Mouse (Mus musculus): Measurements from ENCODE around the gene Tdp2.
"Not testable (repeated sequence)": the region's sequence is repeated elsewhere in the genome, so short reads cannot be mapped to it uniquely, and the experiment has no call there.

The Tdp2 gene

GRCm38 (mm10) chr13:24824647-24825046 lies 6.8 kb upstream of the Tdp2 start:
- peak; percentile 56 for DNase-seq (ENCODE audit: low read depth, low spot score)

GRCm38 (mm10) chr13:24825587-24825986 lies 5.9 kb upstream of the Tdp2 start:
- no peak for DNase-seq (ENCODE audit: low read depth, low spot score)

GRCm38 (mm10) chr13:24826116-24826515 lies 5.4 kb upstream of the Tdp2 start:
- no peak for DNase-seq (ENCODE audit: low read depth, low spot score)

GRCm38 (mm10) chr13:24830756-24831352 lies 625 bp upstream of the Tdp2 start:
- DNase-seq (ENCODE audit: low read depth, low spot score), result no peak

GRCm38 (mm10) chr13:24832131-24832810 lies 792 bp downstream of the Tdp2 start:
- DNase-seq (ENCODE audit: low read depth, low spot score), result no peak

- no peak for DNase-seq (ENCODE audit: low read depth, low spot score)
These were observed 1.3 kb downstream of the Tdp2 start for GRCm38 (mm10) chr13:24832811-24833155.

GRCm38 (mm10) chr13:24837765-24838164 lies 6.3 kb downstream of the Tdp2 start:
- DNase-seq (ENCODE audit: low read depth, low spot score), result not testable (repeated sequence)

- DNase-seq (ENCODE audit: low read depth, low spot score), result no peak
These were observed 8.4 kb downstream of the Tdp2 start for GRCm38 (mm10) chr13:24839831-24840230.

GRCm38 (mm10) chr13:24841702-24842101 lies 10.2 kb downstream of the Tdp2 start:
- no peak for DNase-seq (ENCODE audit: low read depth, low spot score)

GRCm38 (mm10) chr13:24844983-24845955 lies 13.8 kb downstream of the Tdp2 start, which contains the start of gene D130043K22Rik:
TSS of gene D130043K22Rik (plus strand) at chr13:24845135.
- no peak for DNase-seq (ENCODE audit: low read depth, low spot score)

GRCm38 (mm10) chr13:24849318-24849717 lies 17.8 kb downstream of the Tdp2 start:
- no peak for DNase-seq (ENCODE audit: low read depth, low spot score)

- DNase-seq (ENCODE audit: low read depth, low spot score), result no peak
These were observed 20.5 kb downstream of the Tdp2 start for GRCm38 (mm10) chr13:24851989-24852388.

- DNase-seq (ENCODE audit: low read depth, low spot score), result no peak
These were observed 21.1 kb downstream of the Tdp2 start for GRCm38 (mm10) chr13:24852570-24852969.

GRCm38 (mm10) chr13:24859115-24859514 lies 27.6 kb downstream of the Tdp2 start:
- no peak for DNase-seq (ENCODE audit: low read depth, low spot score)

- no peak for DNase-seq (ENCODE audit: low read depth, low spot score)
These were observed 29.6 kb downstream of the Tdp2 start for GRCm38 (mm10) chr13:24861084-24861483.

- DNase-seq (ENCODE audit: low read depth, low spot score), result no peak
These were observed 30.5 kb downstream of the Tdp2 start for GRCm38 (mm10) chr13:24862021-24862420.

GRCm38 (mm10) chr13:24862520-24862919 lies 31.0 kb downstream of the Tdp2 start:
- DNase-seq (ENCODE audit: low read depth, low spot score), result peak; percentile 16

- no peak for DNase-seq (ENCODE audit: low read depth, low spot score)
These were observed 35.2 kb downstream of the Tdp2 start for GRCm38 (mm10) chr13:24866430-24867402.

GRCm38 (mm10) chr13:24867789-24868188 lies 36.3 kb downstream of the Tdp2 start:
- no peak for DNase-seq (ENCODE audit: low read depth, low spot score)

- DNase-seq (ENCODE audit: low read depth, low spot score), result no peak
These were observed 36.8 kb downstream of the Tdp2 start for GRCm38 (mm10) chr13:24868233-24868632.
